Mouse (Mus musculus) heart, postnatal 0 days (tissue): ENCODE results near the gene Ccl11. TPM values are rescaled to one million over a fixed set of nuclear protein-coding genes. Genes with fewer than 3 reads are reported as not detected.

ENCODE experiments used
- ATAC-seq: fragments of 200-750 bp; cut with Nextera tagmentation; 2 replicates; pipeline ENCODE4 v1.8.0; 2017; ENCODE audit warnings: low read depth, moderate number of reproducible peaks, moderate library complexity; ENCODE audit not compliant: insufficient read depth
- DNase-seq: peaks from one replicate; pipeline ENCODE4 v3.0.0-alpha.2; 2016; ENCODE audit warnings: low spot score
- H3K27ac ChIP-seq: fragments of 300-500 bp; sonication (generic); 2 replicates; pipeline ENCODE4 v1.5.1; 2014; ENCODE audit warnings: low read depth, mild to moderate bottlenecking
- H3K27me3 ChIP-seq: fragments of 300-500 bp; sonication (generic); 2 replicates; pipeline ENCODE4 v1.6.1; 2014; ENCODE audit warnings: low read length, mixed read lengths; ENCODE audit not compliant: control insufficient read depth, insufficient read depth
- H3K36me3 ChIP-seq: fragments of 300-500 bp; sonication (generic); replicated peaks from 2 replicates; pipeline ENCODE4 v1.6.1; 2014; ENCODE audit warnings: low read length, mixed read lengths; ENCODE audit not compliant: control insufficient read depth, insufficient read depth
- H3K4me1 ChIP-seq: fragments of 300-500 bp; sonication (generic); 2 replicates; pipeline ENCODE4 v1.6.1; 2014; ENCODE audit warnings: antibody characterized with exemption; ENCODE audit not compliant: control insufficient read depth, insufficient read depth
- H3K4me2 ChIP-seq: fragments of 300-500 bp; sonication (generic); 2 replicates; pipeline ENCODE4 v1.6.1; 2014; ENCODE audit warnings: low read depth, mild to moderate bottlenecking, low read length, moderate library complexity
- H3K4me3 ChIP-seq: fragments of 300-500 bp; sonication (generic); 2 replicates; pipeline ENCODE4 v1.5.1; 2014; ENCODE audit warnings: low read depth, low read length
- H3K9ac ChIP-seq: fragments of 300-500 bp; sonication (generic); replicated peaks from 2 replicates; pipeline ENCODE4 v1.6.1; 2014; ENCODE audit warnings: low read depth, low read length, mixed read lengths
- H3K9me3 ChIP-seq: fragments of 300-500 bp; sonication (generic); replicated peaks from 2 replicates; pipeline ENCODE4 v1.6.1; 2016; ENCODE audit warnings: low read length; ENCODE audit not compliant: control insufficient read depth
- CTCF ChIP-seq: IDR thresholded peaks from 2 replicates; pipeline ENCODE4 v1.5.1; 2016; ENCODE audit warnings: antibody characterized with exemption, control low read depth, low read depth
- EP300 ChIP-seq: IDR thresholded peaks from 2 replicates; pipeline ENCODE4 v1.6.1; 2016; ENCODE audit warnings: antibody characterized with exemption, low read depth
- WGBS: fragments of 180-500 bp; shearing (Covaris S2); extraction: QIAGEN DNeasy Blood & Tissue Kit; methylation state at CpG from one replicate; pipeline ENCODE4 v1.1.7; 2014; 5-methylcytosine and 5-hydroxymethylcytosine counted together
- polyA plus RNA-seq: library from polyadenylated mRNA; unstranded; fragments of >200 nt; fragmentation: Nextera tagmentation; extraction: Ambion mirVana; gene quantifications from 2 replicates; pipeline ENCODE4 v1.2.1, GENCODE M21; 2015
- total RNA-seq: library from RNA; depleted of rRNA; stranded (reverse); fragments of >200 nt; gene quantifications from 2 replicates; pipeline ENCODE4 v1.2.3, GENCODE M21; 2014; ENCODE audit warnings: low replicate concordance

Ccl11 gene
- total and polyA plus RNA-seq, 2 experiments from 2014 or later, result 0.20 TPM; not detected in 1

- no peaks in the 10 kb centered on the region for H3K36me3 ChIP-seq
- no peak overlapping the region for H3K27ac ChIP-seq
- WGBS, result 61% methylated on average over 3 of the region's 3 CpGs
Measured at GRCm38 (mm10) chr11:82062226-82062625, 4.6 kb downstream of the Ccl11 start.

GRCm38 (mm10) chr11:82063454-82063853, 5.8 kb downstream of the Ccl11 start:
- 61% methylated on average over 2 of the region's 2 CpGs for WGBS
- Histone ChIP-seq H3K4me3 (no peak overlapping the region), H3K27me3 (no peaks in the 10 kb centered on the region), H3K9me3 (no peaks in the 10 kb centered on the region), H3K4me1 (no peaks in the 10 kb centered on the region), H3K4me2 (no peak overlapping the region), H3K27ac (no peak overlapping the region), H3K9ac (no peak overlapping the region), H3K36me3 (no peaks in the 10 kb centered on the region)
- ATAC-seq, result no peak
- DNase-seq, result no peak
- TF ChIP-seq EP300 (no peak), CTCF (no peak)

More at GRCm38 (mm10) chr11:82062226-82062625, 4.6 kb downstream of the Ccl11 start:
- TF ChIP-seq EP300 (no peak), CTCF (no peak)
- no peaks in the 10 kb centered on the region for H3K4me1 ChIP-seq
- H3K4me3 ChIP-seq, result no peak overlapping the region
- H3K9ac ChIP-seq, result no peak overlapping the region
- no peaks in the 10 kb centered on the region for H3K9me3 ChIP-seq
- ATAC-seq (no peak), DNase-seq (no peak)
- H3K27me3 ChIP-seq, result no peaks in the 10 kb centered on the region
- no peak overlapping the region for H3K4me2 ChIP-seq

GRCm38 (mm10) chr11:82066953-82067571, 9.4 kb downstream of the Ccl11 start:
- ATAC-seq (no peak), DNase-seq (no peak)
- Histone ChIP-seq H3K9me3 (no peaks in the 10 kb centered on the region), H3K4me3 (no peak overlapping the region), H3K27ac (no peak overlapping the region), H3K27me3 (no peaks in the 10 kb centered on the region), H3K4me2 (no peak overlapping the region), H3K9ac (no peak overlapping the region), H3K36me3 (no peaks in the 10 kb centered on the region), H3K4me1 (no peaks in the 10 kb centered on the region)
- no peak for TF ChIP-seq CTCF
- no peak for TF ChIP-seq EP300
- WGBS, result 66% methylated on average over 7 of the region's 7 CpGs

- Histone ChIP-seq H3K4me3 (no peak overlapping the region), H3K36me3 (no peaks in the 10 kb centered on the region), H3K9me3 (no peaks in the 10 kb centered on the region), H3K4me1 (no peaks in the 10 kb centered on the region), H3K9ac (no peak overlapping the region), H3K27ac (no peak overlapping the region), H3K27me3 (no peaks in the 10 kb centered on the region), H3K4me2 (no peak overlapping the region)
- DNase-seq (no peak), ATAC-seq (no peak)
- 65% methylated on average over 3 of the region's 3 CpGs for WGBS
- no peak for TF ChIP-seq CTCF
- TF ChIP-seq EP300, result no peak
Measured at GRCm38 (mm10) chr11:82071076-82071475, 13.5 kb downstream of the Ccl11 start.

GRCm38 (mm10) chr11:82072374-82072773, 14.8 kb downstream of the Ccl11 start:
- Histone ChIP-seq H3K9me3 (no peaks in the 10 kb centered on the region), H3K27ac (no peak overlapping the region), H3K27me3 (no peaks in the 10 kb centered on the region), H3K36me3 (no peaks in the 10 kb centered on the region), H3K4me1 (no peaks in the 10 kb centered on the region), H3K4me3 (no peak overlapping the region), H3K9ac (no peak overlapping the region), H3K4me2 (no peak overlapping the region)
- TF ChIP-seq CTCF (no peak), EP300 (no peak)
- 74% methylated on average over 1 of the region's 1 CpGs for WGBS
- no peak for ATAC-seq
- DNase-seq, result no peak

- Histone ChIP-seq H3K4me1 (no peaks in the 10 kb centered on the region), H3K4me3 (no peak overlapping the region), H3K9ac (no peak overlapping the region), H3K9me3 (no peaks in the 10 kb centered on the region), H3K36me3 (no peaks in the 10 kb centered on the region), H3K27me3 (no peaks in the 10 kb centered on the region), H3K4me2 (no peak overlapping the region), H3K27ac (no peak overlapping the region)
- DNase-seq (no peak), ATAC-seq (no peak)
- no peak for TF ChIP-seq CTCF
- TF ChIP-seq EP300, result no peak
- 59% methylated on average over 3 of the region's 3 CpGs for WGBS
Measured at GRCm38 (mm10) chr11:82072984-82073383, 15.4 kb downstream of the Ccl11 start.
